Mouse (Mus musculus) spleen, postnatal 10 days (tissue): Measurements from ENCODE around the gene Olfr1107.

Experiments used
- DNase-seq, 2 experiments: peaks; one replicate each; pipeline ENCODE4 v3.0.0; 2021 to 2022; ENCODE audit warnings: low spot score in 2 of 2

Gene Olfr1107

GRCm38 (mm10) chr2:87075717-87076116, at the start of gene Olfr1107:
Gene Olfr1107, minus strand, starts transcription at chr2:87075817.
- DNase-seq: no peak

- no peak for DNase-seq
These were observed 38.9 kb upstream of the Olfr1107 start, which contains the start of gene Olfr259 for GRCm38 (mm10) chr2:87114467-87114866. Gene Olfr259, minus strand, starts transcription at chr2:87114567.

- no peak for DNase-seq
These were observed 20.3 kb upstream of the Olfr1107 start, which contains the start of gene Olfr1109 for GRCm38 (mm10) chr2:87095908-87096307. Gene Olfr1109, minus strand, starts transcription at chr2:87096008.

GRCm38 (mm10) chr2:87052173-87052572, 23.4 kb downstream of the Olfr1107 start, which contains the start of gene Olfr1106:
Gene Olfr1106, minus strand, starts transcription at chr2:87052273.
- DNase-seq: no peak

GRCm38 (mm10) chr2:87036431-87036830, 39.2 kb downstream of the Olfr1107 start, which contains the start of gene Olfr1105:
Gene Olfr1105, minus strand, starts transcription at chr2:87036531.
- DNase-seq: no peak

GRCm38 (mm10) chr2:87026980-87027379, 48.6 kb downstream of the Olfr1107 start, which contains the start of gene Olfr1104:
Gene Olfr1104, minus strand, starts transcription at chr2:87027080.
- no peak for DNase-seq
